Mouse (Mus musculus) R1 (cell line): ENCODE data around the gene Hmg20b.
A peak's percentile ranks its signal among the peaks of the same experiment; 100 is the strongest.

Experiments
- DNase-seq: peaks from one replicate; pipeline ENCODE4 v3.0.0-alpha.2; 2018; ENCODE audit warnings: low read depth, low spot score

The Hmg20b gene

GRCm38 (mm10) chr10:81350351-81351063 lies at the start of gene Hmg20b:
Hmg20b (minus strand) TSS chr10:81350480.
- peak; percentile 99 for DNase-seq

GRCm38 (mm10) chr10:81399798-81400308 lies 49.6 kb upstream of the Hmg20b start:
- DNase-seq, result no peak

GRCm38 (mm10) chr10:81399296-81399695 lies 49.0 kb upstream of the Hmg20b start:
- DNase-seq, result no peak

GRCm38 (mm10) chr10:81396749-81397148 lies 46.5 kb upstream of the Hmg20b start:
- DNase-seq, result no peak

GRCm38 (mm10) chr10:81395865-81396264 lies 45.6 kb upstream of the Hmg20b start:
- DNase-seq, result no peak

GRCm38 (mm10) chr10:81395127-81395526 lies 44.8 kb upstream of the Hmg20b start:
- peak; percentile 78 for DNase-seq

GRCm38 (mm10) chr10:81393456-81394063 lies 43.3 kb upstream of the Hmg20b start:
- no peak for DNase-seq

- no peak for DNase-seq
Observed at GRCm38 (mm10) chr10:81392781-81393185, 42.5 kb upstream of the Hmg20b start, which contains the start of gene Smim24. Smim24 (plus strand) TSS chr10:81393051.

GRCm38 (mm10) chr10:81392270-81392669 lies 42.0 kb upstream of the Hmg20b start:
- DNase-seq, result no peak

- no peak for DNase-seq
Observed at GRCm38 (mm10) chr10:81390678-81390965, 40.3 kb upstream of the Hmg20b start.

GRCm38 (mm10) chr10:81389801-81390677 lies 39.8 kb upstream of the Hmg20b start:
- DNase-seq, result peak; percentile 59

GRCm38 (mm10) chr10:81389373-81389772 lies 39.1 kb upstream of the Hmg20b start:
- DNase-seq, result no peak

GRCm38 (mm10) chr10:81388505-81389055 lies 38.3 kb upstream of the Hmg20b start, which contains the start of gene Gm48552:
Gm48552 (plus strand) TSS chr10:81389005.
- DNase-seq, result no peak

GRCm38 (mm10) chr10:81387716-81388115 lies 37.4 kb upstream of the Hmg20b start:
- no peak for DNase-seq

GRCm38 (mm10) chr10:81385603-81386306 lies 35.5 kb upstream of the Hmg20b start:
- peak; percentile 67 for DNase-seq

- DNase-seq, result no peak
Observed at GRCm38 (mm10) chr10:81384605-81384982, 34.3 kb upstream of the Hmg20b start.

GRCm38 (mm10) chr10:81383802-81384604 lies 33.7 kb upstream of the Hmg20b start, which contains the start of the genes Dohh and Gm48551:
Dohh (plus strand) TSS chr10:81384428.
Gm48551 (plus strand) TSS chr10:81384466.
- peak; percentile 100 for DNase-seq

- DNase-seq, result no peak
Observed at GRCm38 (mm10) chr10:81382039-81382438, 31.8 kb upstream of the Hmg20b start.

GRCm38 (mm10) chr10:81379809-81380378 lies 29.6 kb upstream of the Hmg20b start:
- no peak for DNase-seq

- DNase-seq, result no peak
Observed at GRCm38 (mm10) chr10:81379183-81379553, 28.9 kb upstream of the Hmg20b start.
